Mouse (Mus musculus) embryonic facial prominence, embryonic 11.5 days (tissue): ENCODE data around the gene Adat1. TPM values are rescaled to one million over a fixed set of nuclear protein-coding genes. Genes with fewer than 3 reads are reported as not detected.
"Not testable (repeated sequence)": the region's sequence is repeated elsewhere in the genome, so short reads cannot be mapped to it uniquely, and the experiment has no call there.

ENCODE experiments used
- ATAC-seq: fragments of 200-750 bp; cut with Nextera tagmentation; replicated peaks from 2 replicates; pipeline ENCODE4 v1.8.0; 2017; ENCODE audit warnings: low read depth; ENCODE audit not compliant: insufficient number of reproducible peaks, low FRiP score, low TSS enrichment
- DNase-seq: peaks from one replicate; pipeline ENCODE4 v3.0.0-alpha.2; 2015; ENCODE audit warnings: low spot score
- H3K27ac ChIP-seq: fragments of 300-500 bp; sonication (generic); replicated peaks from 2 replicates; pipeline ENCODE4 v1.5.1; 2014; ENCODE audit warnings: mild to moderate bottlenecking, low read depth, low read length, control low read depth
- H3K27me3 ChIP-seq: fragments of 300-500 bp; sonication (generic); 2 replicates; pipeline ENCODE4 v1.6.1; 2014; ENCODE audit warnings: mild to moderate bottlenecking, low read length, moderate library complexity, mixed read lengths; ENCODE audit not compliant: control insufficient read depth, insufficient read depth
- H3K36me3 ChIP-seq: fragments of 300-500 bp; sonication (generic); replicated peaks from 2 replicates; pipeline ENCODE4 v1.6.1; 2014; ENCODE audit warnings: low read depth, mild to moderate bottlenecking, low read length, moderate library complexity, mixed read lengths; ENCODE audit not compliant: control insufficient read depth, insufficient read depth
- H3K4me1 ChIP-seq: fragments of 300-500 bp; sonication (generic); 2 replicates; pipeline ENCODE4 v1.6.1; 2014; ENCODE audit warnings: low read length, mixed read lengths; ENCODE audit not compliant: control insufficient read depth, insufficient read depth
- H3K4me2 ChIP-seq: fragments of 300-500 bp; sonication (generic); 2 replicates; pipeline ENCODE4 v1.6.1; 2014; ENCODE audit warnings: low read depth, mild to moderate bottlenecking, control low read depth, low read length, moderate library complexity
- H3K4me3 ChIP-seq: fragments of 300-500 bp; sonication (generic); 2 replicates; pipeline ENCODE4 v1.5.1; 2014; ENCODE audit warnings: low read depth, low read length, control low read depth
- H3K9ac ChIP-seq: fragments of 300-500 bp; sonication (generic); replicated peaks from 2 replicates; pipeline ENCODE4 v1.6.1; 2014; ENCODE audit warnings: mild to moderate bottlenecking, control low read depth, low read length
- H3K9me3 ChIP-seq: fragments of 300-500 bp; sonication (generic); replicated peaks from 2 replicates; pipeline ENCODE4 v1.6.1; 2016; ENCODE audit warnings: mild to moderate bottlenecking, low read length, inconsistent platforms, mixed read lengths; ENCODE audit not compliant: control insufficient read depth
- WGBS: fragments of 180-500 bp; shearing (Covaris S2); extraction: QIAGEN DNeasy Blood & Tissue Kit; methylation state at CpG from one replicate; pipeline ENCODE4 v1.1.7; 2014; 5-methylcytosine and 5-hydroxymethylcytosine counted together
- polyA plus RNA-seq: library from polyadenylated mRNA; unstranded; fragments of >200 nt; fragmentation: Nextera tagmentation; extraction: Ambion mirVana; gene quantifications from 2 replicates; pipeline ENCODE4 v1.2.1, GENCODE M21; 2014

The Adat1 gene
- polyA plus RNA-seq, 1 experiment from 2014 or later = 10.7 TPM

DNA sequence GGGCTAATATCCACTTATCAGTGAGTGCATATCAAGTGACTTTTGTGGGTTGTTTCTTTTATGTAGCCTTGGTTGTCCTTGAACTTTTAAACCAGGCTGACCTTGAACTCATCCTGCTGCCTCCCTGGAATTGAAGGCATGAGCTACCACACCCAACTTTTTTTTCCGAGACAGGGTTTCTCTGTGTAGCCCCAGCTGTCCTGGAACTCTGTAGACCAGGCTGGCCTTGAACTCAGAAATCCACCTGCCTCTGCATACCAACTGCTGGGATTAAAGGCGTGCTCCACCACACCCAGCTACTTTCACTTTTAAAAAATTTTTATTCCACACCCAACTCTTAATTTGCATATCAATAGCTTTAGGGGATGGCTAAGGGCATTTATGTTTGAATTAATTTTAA, 48.6 kb downstream of the Adat1 start:
- Histone ChIP-seq H3K36me3 (no peaks in the 10 kb centered on the region; the same call in 1 of the 2 replicates), H3K27ac (no peak overlapping the region), H3K9me3 (no peaks in the 10 kb centered on the region), H3K4me2 (no peak overlapping the region), H3K4me3 (no peak overlapping the region), H3K27me3 (no peaks in the 10 kb centered on the region), H3K9ac (no peak overlapping the region), H3K4me1 (peaks cover 4% of the 10 kb centered on the region; the same call in 1 of the 2 replicates)
- ATAC-seq (no peak), DNase-seq (no peak)
- 83% methylated on average over 2 of the region's 2 CpGs for WGBS

GRCm38 (mm10) chr8:111941101-111941454, 51.0 kb downstream of the Adat1 start:
- H3K9ac ChIP-seq = peak overlapping the region; percentile 75
- peak overlapping the region; percentile 91 for H3K4me2 ChIP-seq
- no peaks in the 10 kb centered on the region for H3K36me3 ChIP-seq
- no peak overlapping the region; the same call in 1 of the 2 replicates for H3K27ac ChIP-seq
- H3K4me1 ChIP-seq = peaks cover 4% of the 10 kb centered on the region; the same call in 1 of the 2 replicates
- H3K4me3 ChIP-seq = peak overlapping the region; percentile 76
- peak; percentile 27; the same call in 1 of the 2 replicates for ATAC-seq
- no peaks in the 10 kb centered on the region for H3K27me3 ChIP-seq
- H3K9me3 ChIP-seq = no peaks in the 10 kb centered on the region
- WGBS = 1% methylated on average over 23 of the region's 23 CpGs
- DNase-seq = peak; percentile 68

- Histone ChIP-seq H3K4me1 (peaks cover 4% of the 10 kb centered on the region; the same call in 1 of the 2 replicates), H3K9ac (peak within 1 kb of the TSS; percentile 75), H3K27me3 (no peaks in the 10 kb centered on the region), H3K4me2 (peak within 1 kb of the TSS; percentile 91), H3K36me3 (no peaks in the 10 kb centered on the region), H3K27ac (no peak within 1 kb of the TSS; the same call in 1 of the 2 replicates), H3K9me3 (no peaks in the 10 kb centered on the region), H3K4me3 (peak within 1 kb of the TSS; percentile 76)
- ATAC-seq (peak; percentile 95), DNase-seq (peak; percentile 99)
- under 1% methylated on average over 65 of the region's 65 CpGs for WGBS
Measured at GRCm38 (mm10) chr8:111940171-111941100, 51.7 kb downstream of the Adat1 start, which contains the start of gene Gabarapl2. TSS of gene Gabarapl2 (plus strand) at chr8:111940703.

- ATAC-seq = peak; percentile 66
- Histone ChIP-seq H3K4me2 (peak overlapping the region; percentile 49), H3K4me1 (peaks cover 4% of the 10 kb centered on the region; the same call in 1 of the 2 replicates), H3K4me3 (peak overlapping the region; percentile 76), H3K27me3 (no peaks in the 10 kb centered on the region), H3K9ac (peak overlapping the region; percentile 32), H3K27ac (no peak overlapping the region), H3K9me3 (no peaks in the 10 kb centered on the region), H3K36me3 (no peaks in the 10 kb centered on the region)
- 12% methylated on average over 10 of the region's 10 CpGs for WGBS
- DNase-seq = peak; percentile 11
Measured at GRCm38 (mm10) chr8:111939516-111940142, 52.5 kb downstream of the Adat1 start.

- 92% methylated on average over 8 of the region's 9 CpGs for WGBS
- DNase-seq, H3K9ac ChIP-seq, H3K4me1 ChIP-seq, H3K36me3 ChIP-seq, H3K27ac ChIP-seq, H3K4me3 ChIP-seq, H3K9me3 ChIP-seq, H3K4me2 ChIP-seq, ATAC-seq, H3K27me3 ChIP-seq: not testable (repeated sequence)
Measured at GRCm38 (mm10) chr8:111938076-111938985, 53.8 kb downstream of the Adat1 start.

- Histone ChIP-seq H3K9ac (no peak overlapping the region), H3K27ac (no peak overlapping the region), H3K4me2 (no peak overlapping the region), H3K27me3 (no peaks in the 10 kb centered on the region), H3K9me3 (no peaks in the 10 kb centered on the region), H3K4me1 (peaks cover 4% of the 10 kb centered on the region), H3K4me3 (no peak overlapping the region), H3K36me3 (no peaks in the 10 kb centered on the region)
- WGBS = 70% methylated on average over 3 of the region's 3 CpGs
- ATAC-seq (no peak), DNase-seq (no peak)
Measured at GRCm38 (mm10) chr8:111937184-111937583, 54.9 kb downstream of the Adat1 start.

- H3K9me3 ChIP-seq = no peaks in the 10 kb centered on the region
- DNase-seq = no peak
- no peak overlapping the region for H3K4me2 ChIP-seq
- no peaks in the 10 kb centered on the region; the same call in 1 of the 2 replicates for H3K4me1 ChIP-seq
- no peak for ATAC-seq
- 89% methylated on average over 2 of the region's 2 CpGs for WGBS
- no peak overlapping the region for H3K9ac ChIP-seq
- H3K27me3 ChIP-seq = no peaks in the 10 kb centered on the region
- no peak overlapping the region for H3K4me3 ChIP-seq
- no peaks in the 10 kb centered on the region for H3K36me3 ChIP-seq
- H3K27ac ChIP-seq = no peak overlapping the region
Measured at GRCm38 (mm10) chr8:111934201-111934600, 57.9 kb downstream of the Adat1 start.
